ENCODE assay signal across 8 mouse cellular contexts in genomic region chrX:20663444-20663790, GRCm38 (mm10). TPM values are rescaled to one million over a fixed set of nuclear protein-coding genes. Genes with fewer than 3 reads are reported as not detected.
A peak's percentile ranks its signal among the peaks of the same experiment; 100 is the strongest.
DNase-seq lines count a peak whose midpoint lies in the region; ATAC-seq lines count a peak whose summit lies in the region.

No protein-coding gene starts in this region.

- WGBS in embryonic facial prominence, embryonic 11.5 days, result 16% methylated on average over 9 of the region's 9 CpGs
- 11% methylated on average over 9 of the region's 9 CpGs for WGBS in intestine, embryonic 14.5 days
- 22% methylated on average over 9 of the region's 9 CpGs for WGBS in macrophage (ENCODE audit: missing documents)

- 0 out of 2 replicates have a peak, but pooled peaks have one; percentile 11 for ATAC-seq in frontal cortex, adult (ENCODE audit: low TSS enrichment)
- ATAC-seq in embryonic facial prominence, embryonic 11.5 days (replicated peaks; ENCODE audit: insufficient number of reproducible peaks, low FRiP score, low TSS enrichment, low read depth), result no peak
- ATAC-seq in intestine, embryonic 14.5 days (replicated peaks; ENCODE audit: low FRiP score, low TSS enrichment, low read depth), result peak; percentile 3; the same call in 1 of the 2 replicates

- no peaks in the 10 kb centered on the region for H3K27me3 ChIP-seq in embryonic facial prominence, embryonic 11.5 days (ENCODE audit: control insufficient read depth, insufficient read depth, low read length)
- H3K27me3 ChIP-seq in intestine, embryonic 14.5 days (replicated peaks; ENCODE audit: control insufficient read depth, insufficient read depth, low read length), result no peaks in the 10 kb centered on the region

- no peak for DNase-seq in frontal cortex, postnatal 14 days (ENCODE audit: low spot score in 2 of 2)
- DNase-seq in CD4-positive helper T cell, adult 2 months (ENCODE audit: low read depth, low spot score), result peak; percentile 19
- no peak for DNase-seq in embryonic facial prominence, embryonic 11.5 days (ENCODE audit: low spot score)
- no peak for DNase-seq in intestine, embryonic 14.5 days (ENCODE audit: low spot score)
- no peak for DNase-seq in right cerebral cortex, postnatal 25 days
- DNase-seq in urinary bladder, postnatal 10 days (ENCODE audit: low spot score), result no peak

- H3K4me1 ChIP-seq in embryonic facial prominence, embryonic 11.5 days (ENCODE audit: control insufficient read depth, insufficient read depth, low read length), result no peaks in the 10 kb centered on the region
- peaks cover 3% of the 10 kb centered on the region; the same call in 1 of the 2 replicates for H3K4me1 ChIP-seq in intestine, embryonic 14.5 days (replicated peaks; ENCODE audit: control insufficient read depth, insufficient read depth, low read length)

- peak overlapping the region; percentile 71 for H3K9ac ChIP-seq in embryonic facial prominence, embryonic 11.5 days (replicated peaks; ENCODE audit: low read length)
- H3K9ac ChIP-seq in intestine, embryonic 14.5 days (ENCODE audit: low read length), result peak overlapping the region; percentile 73

- no peak overlapping the region for H3K27ac ChIP-seq in embryonic facial prominence, embryonic 11.5 days (replicated peaks; ENCODE audit: low read depth, low read length)
- peak overlapping the region; percentile 67; the same call in 1 of the 2 replicates for H3K27ac ChIP-seq in intestine, embryonic 14.5 days (ENCODE audit: low read depth)
- H3K27ac ChIP-seq in macrophage, result peak overlapping the region; percentile 79

- H3K4me2 ChIP-seq in embryonic facial prominence, embryonic 11.5 days (ENCODE audit: low read depth, low read length), result peak overlapping the region; percentile 41
- H3K4me2 ChIP-seq in intestine, embryonic 14.5 days (ENCODE audit: low read length), result peak overlapping the region; percentile 59

- no peaks in the 10 kb centered on the region for H3K36me3 ChIP-seq in embryonic facial prominence, embryonic 11.5 days (replicated peaks; ENCODE audit: control insufficient read depth, insufficient read depth, low read depth, low read length)
- peaks cover 13% of the 10 kb centered on the region; the same call in 1 of the 2 replicates for H3K36me3 ChIP-seq in intestine, embryonic 14.5 days (ENCODE audit: control insufficient read depth, insufficient read depth, low read length)
- no peaks in the 10 kb centered on the region for H3K36me3 ChIP-seq in macrophage (ENCODE audit: inconsistent target)

- H3K79me2 ChIP-seq in macrophage (ENCODE audit: inconsistent target), result peaks cover 57% of the 10 kb centered on the region

- no peaks in the 10 kb centered on the region for H3K9me3 ChIP-seq in embryonic facial prominence, embryonic 11.5 days (replicated peaks; ENCODE audit: control insufficient read depth, low read length)
- no peaks in the 10 kb centered on the region for H3K9me3 ChIP-seq in intestine, embryonic 14.5 days (ENCODE audit: control insufficient read depth, low read length)

- peak overlapping the region; percentile 59 for H3K4me3 ChIP-seq in embryonic facial prominence, embryonic 11.5 days (ENCODE audit: low read depth, low read length)
- peak overlapping the region; percentile 61 for H3K4me3 ChIP-seq in intestine, embryonic 14.5 days (ENCODE audit: low read depth, low read length)
- peak overlapping the region; percentile 87 for H3K4me3 ChIP-seq in macrophage (ENCODE audit: inconsistent target)

RNA-seq across cellular contexts. Expression of gene Uba1, which starts 5.3 kb away (rescaled TPM):
- polyA plus RNA-seq in embryonic facial prominence, embryonic 11.5 days (2014; fragmentation: Nextera tagmentation; extraction: Ambion mirVana), result 220 and 234 TPM in 2 replicates
- 189 and 191 TPM in 2 replicates for polyA plus RNA-seq in intestine, embryonic 14.5 days (2014; fragmentation: Nextera tagmentation; extraction: Ambion mirVana)
- total RNA-seq in macrophage (2018; cell fraction: chromatin; rRNA removed), result 100 to 1,000 TPM in 2 of 26 experiments, 10 to 100 TPM in 24; 39.7 to 108 (median 65.7) TPM
- 100 to 1,000 TPM; 101 to 171 (median 134) TPM for total RNA-seq in macrophage (2018; cell fraction: cytosol; rRNA removed)
- 100 to 1,000 TPM in 11 of 26 experiments, 10 to 100 TPM in 15; 50.7 to 132 (median 95.0) TPM for total RNA-seq in macrophage (2018; cell fraction: nucleus; rRNA removed)
- 132 to 239 TPM (median 169 TPM) in 3 replicates for polyA plus RNA-seq in macrophage (2018)

RNA-seq across cellular contexts. Expression of gene Cdk16, which starts 24.3 kb away (rescaled TPM):
- polyA plus RNA-seq in embryonic facial prominence, embryonic 11.5 days (2014; fragmentation: Nextera tagmentation; extraction: Ambion mirVana), result 88.8 and 97.1 TPM in 2 replicates
- polyA plus RNA-seq in intestine, embryonic 14.5 days (2014; fragmentation: Nextera tagmentation; extraction: Ambion mirVana), result 74.6 and 81.6 TPM in 2 replicates
- 100 to 1,000 TPM in 22 of 26 experiments, 10 to 100 TPM in 4; 80.9 to 249 (median 172) TPM for total RNA-seq in macrophage (2018; cell fraction: chromatin; rRNA removed)
- 10 to 100 TPM; 26.3 to 46.9 (median 32.4) TPM for total RNA-seq in macrophage (2018; cell fraction: cytosol; rRNA removed)
- 100 to 1,000 TPM in 9 of 26 experiments, 10 to 100 TPM in 17; 47.8 to 153 (median 87.8) TPM for total RNA-seq in macrophage (2018; cell fraction: nucleus; rRNA removed)
- polyA plus RNA-seq in macrophage (2018), result 25.7 to 45.0 TPM (median 39.9 TPM) in 3 replicates

RNA-seq across cellular contexts. Expression of gene Usp11, which starts 40.3 kb away (rescaled TPM):
- polyA plus RNA-seq in embryonic facial prominence, embryonic 11.5 days (2014; fragmentation: Nextera tagmentation; extraction: Ambion mirVana), result 68.2 and 70.8 TPM in 2 replicates
- polyA plus RNA-seq in intestine, embryonic 14.5 days (2014; fragmentation: Nextera tagmentation; extraction: Ambion mirVana), result 36.9 and 41.6 TPM in 2 replicates
- 10 to 100 TPM in 21 of 26 experiments, 1 to 10 TPM in 5; 5.5 to 24.6 (median 16.9) TPM for total RNA-seq in macrophage (2018; cell fraction: chromatin; rRNA removed)
- total RNA-seq in macrophage (2018; cell fraction: cytosol; rRNA removed), result 1 to 10 TPM; 3.4 to 6.5 (median 4.5) TPM
- total RNA-seq in macrophage (2018; cell fraction: nucleus; rRNA removed), result 10 to 100 TPM in 10 of 26 experiments, 1 to 10 TPM in 16; 4.5 to 15.7 (median 8.9) TPM
- 2.1 to 5.9 TPM (median 4.1 TPM) in 3 replicates for polyA plus RNA-seq in macrophage (2018)

RNA-seq across cellular contexts. Expression of gene Ndufb11, which starts 46.0 kb away (rescaled TPM):
- polyA plus RNA-seq in embryonic facial prominence, embryonic 11.5 days (2014; fragmentation: Nextera tagmentation; extraction: Ambion mirVana), result 207 and 208 TPM in 2 replicates
- polyA plus RNA-seq in intestine, embryonic 14.5 days (2014; fragmentation: Nextera tagmentation; extraction: Ambion mirVana), result 258 and 267 TPM in 2 replicates
- total RNA-seq in macrophage (2018; cell fraction: chromatin; rRNA removed), result 10 to 100 TPM in 14 of 26 experiments, 1 to 10 TPM in 12; 4.7 to 21.2 (median 10.6) TPM
- 100 to 1,000 TPM in 8 of 26 experiments, 10 to 100 TPM in 18; 54.9 to 121 (median 78.0) TPM for total RNA-seq in macrophage (2018; cell fraction: cytosol; rRNA removed)
- total RNA-seq in macrophage (2018; cell fraction: nucleus; rRNA removed), result 10 to 100 TPM; 15.0 to 40.2 (median 24.2) TPM
- polyA plus RNA-seq in macrophage (2018), result 51.7 to 118 TPM (median 93.0 TPM) in 3 replicates

RNA-seq across cellular contexts. Expression of gene Rbm10, which starts 46.1 kb away (rescaled TPM):
- polyA plus RNA-seq in embryonic facial prominence, embryonic 11.5 days (2014; fragmentation: Nextera tagmentation; extraction: Ambion mirVana), result 58.4 and 67.0 TPM in 2 replicates
- 58.6 and 60.4 TPM in 2 replicates for polyA plus RNA-seq in intestine, embryonic 14.5 days (2014; fragmentation: Nextera tagmentation; extraction: Ambion mirVana)
- total RNA-seq in macrophage (2018; cell fraction: chromatin; rRNA removed), result 10 to 100 TPM in 21 of 26 experiments, 1 to 10 TPM in 5; 4.6 to 36.6 (median 19.9) TPM
- total RNA-seq in macrophage (2018; cell fraction: cytosol; rRNA removed), result 10 to 100 TPM in 25 of 26 experiments, 1 to 10 TPM in 1; 8.2 to 17.6 (median 15.6) TPM
- total RNA-seq in macrophage (2018; cell fraction: nucleus; rRNA removed), result 10 to 100 TPM in 18 of 26 experiments, 1 to 10 TPM in 8; 6.0 to 28.9 (median 15.1) TPM
- polyA plus RNA-seq in macrophage (2018), result 15.1 to 22.1 TPM (median 20.8 TPM) in 3 replicates
